Mouse (Mus musculus) heart, adult 2 months (tissue): ENCODE data around the gene Pias4. TPM values are rescaled to one million over a fixed set of nuclear protein-coding genes. Genes with fewer than 3 reads are reported as not detected.
A peak's percentile ranks its signal among the peaks of the same experiment; 100 is the strongest.

Source experiments
- DNase-seq, 2 experiments: peaks; one replicate each; pipeline ENCODE4 v3.0.0; 2021
- H3K27ac ChIP-seq: fragments of 200-600 bp; 2 replicates; pipeline ENCODE4 v1.8.1; 2022
- H3K27me3 ChIP-seq: fragments of 200-500 bp; 2 replicates; pipeline ENCODE4 v1.6.1; 2012; ENCODE audit warnings: mild to moderate bottlenecking, low read length, inconsistent platforms, mixed read lengths; ENCODE audit not compliant: control insufficient read depth, insufficient read depth
- H3K36me3 ChIP-seq: fragments of 200-500 bp; 2 replicates; pipeline ENCODE4 v1.6.1; 2012; ENCODE audit warnings: low read length, inconsistent platforms; ENCODE audit not compliant: control insufficient read depth, insufficient read depth
- H3K4me1 ChIP-seq: fragments of 200-500 bp; 2 replicates; pipeline ENCODE4 v1.6.1; 2011; ENCODE audit warnings: low read length; ENCODE audit not compliant: control insufficient read depth, insufficient read depth
- H3K4me3 ChIP-seq: fragments of 200-600 bp; 2 replicates; pipeline ENCODE4 v1.8.1; 2022
- H3K79me2 ChIP-seq: fragments of 200-500 bp; replicated peaks from 2 replicates; pipeline ENCODE4 v1.6.1; 2012; ENCODE audit warnings: mild to moderate bottlenecking, inconsistent platforms, low read length, moderate library complexity, mixed read lengths; ENCODE audit not compliant: control insufficient read depth, insufficient read depth
- H3K9ac ChIP-seq: fragments of 200-500 bp; 2 replicates; pipeline ENCODE4 v1.6.1; 2012; ENCODE audit warnings: low read depth, mild to moderate bottlenecking, control low read depth, inconsistent platforms, low read length, mixed read lengths
- CTCF ChIP-seq: fragments of 200-600 bp; IDR thresholded peaks from 2 replicates; pipeline ENCODE4 v1.8.1; 2022; ENCODE audit warnings: antibody characterized with exemption, mild to moderate bottlenecking, moderate library complexity
- EP300 ChIP-seq: fragments of 200-500 bp; IDR thresholded peaks from 2 replicates; pipeline ENCODE4 v1.6.1; 2011; ENCODE audit warnings: low read depth, low read length, control low read depth; ENCODE audit not compliant: insufficient read depth
- POLR2A ChIP-seq: fragments of 200-500 bp; IDR thresholded peaks from 2 replicates; pipeline ENCODE4 v1.6.1; 2011; ENCODE audit warnings: mild to moderate bottlenecking, low read depth, low read length, control low read depth; ENCODE audit not compliant: insufficient read depth
- WGBS: fragments of 180-500 bp; shearing (Covaris S2); methylation state at CpG from one replicate; pipeline ENCODE4 v1.1.7; 2018; 5-methylcytosine and 5-hydroxymethylcytosine counted together
- intact Hi-C: fragments of 180-260 bp; cut with DNase I; formaldehyde crosslinking; loops from one replicate; pipeline ENCODE4 v1.15.1; 2025
- polyA plus RNA-seq: library from polyadenylated mRNA; depleted of rRNA; stranded (reverse); fragments of >200 nt; gene quantifications from 2 replicates; pipeline ENCODE4 v1.2.3, GENCODE M21; 2012
- total RNA-seq, 2 experiments: library from RNA; stranded (reverse); gene quantifications; 2 replicates each; pipeline ENCODE4 v1.2.3; 2021

Pias4 gene
- total and polyA plus RNA-seq, 3 experiments: 14.1 to 22.3 (median 16.5) TPM

GRCm38 (mm10) chr10:81123500-81123899, 44.2 kb downstream of the Pias4 start:
- Histone ChIP-seq H3K4me1 (no peaks in the 10 kb centered on the region), H3K36me3 (no peaks in the 10 kb centered on the region)
- 69% methylated on average over 11 of the region's 11 CpGs for WGBS

GRCm38 (mm10) chr10:81122889-81123288, 44.8 kb downstream of the Pias4 start:
- TF ChIP-seq POLR2A (no peak), CTCF (no peak), EP300 (no peak)
- Histone ChIP-seq H3K27ac (no peak overlapping the region), H3K4me3 (no peak overlapping the region), H3K79me2 (no peaks in the 10 kb centered on the region), H3K27me3 (no peaks in the 10 kb centered on the region), H3K36me3 (no peaks in the 10 kb centered on the region), H3K9ac (no peak overlapping the region), H3K4me1 (no peaks in the 10 kb centered on the region)
- 53% methylated on average over 2 of the region's 2 CpGs for WGBS
- DNase-seq: no peak
- intact Hi-C loops: no loop called here

More at GRCm38 (mm10) chr10:81123500-81123899, 44.2 kb downstream of the Pias4 start:
- H3K27ac ChIP-seq: no peak overlapping the region
- H3K9ac ChIP-seq: no peak overlapping the region
- no peak for DNase-seq
- no peaks in the 10 kb centered on the region for H3K27me3 ChIP-seq
- no peaks in the 10 kb centered on the region for H3K79me2 ChIP-seq
- intact Hi-C loops: no loop called here
- TF ChIP-seq CTCF (no peak), EP300 (no peak), POLR2A (no peak)
- H3K4me3 ChIP-seq: no peak overlapping the region

GRCm38 (mm10) chr10:81120650-81121049, 47.1 kb downstream of the Pias4 start:
- no peak for TF ChIP-seq CTCF
- no peak for TF ChIP-seq EP300
- no peak for TF ChIP-seq POLR2A
- intact Hi-C loops: loop anchor here (1.0 kb wide), 1 partner anchor 11 kb away; no protein-coding TSS in a partner anchor
- Histone ChIP-seq H3K27me3 (no peaks in the 10 kb centered on the region), H3K36me3 (no peaks in the 10 kb centered on the region), H3K9ac (no peak overlapping the region), H3K4me3 (no peak overlapping the region), H3K27ac (no peak overlapping the region), H3K4me1 (no peaks in the 10 kb centered on the region), H3K79me2 (no peaks in the 10 kb centered on the region)
- no peak for DNase-seq
- WGBS: 76% methylated on average over 7 of the region's 7 CpGs

GRCm38 (mm10) chr10:81119625-81120024, 48.1 kb downstream of the Pias4 start:
- no peaks in the 10 kb centered on the region for H3K36me3 ChIP-seq
- DNase-seq: no peak
- H3K27me3 ChIP-seq: no peaks in the 10 kb centered on the region
- H3K9ac ChIP-seq: no peak overlapping the region
- no peak overlapping the region for H3K4me3 ChIP-seq
- H3K79me2 ChIP-seq: no peaks in the 10 kb centered on the region
- TF ChIP-seq POLR2A: no peak
- intact Hi-C loops: loop anchor here (1.0 kb wide), 1 partner anchor 10 kb away; no protein-coding TSS in a partner anchor
- H3K4me1 ChIP-seq: no peaks in the 10 kb centered on the region
- no peak overlapping the region for H3K27ac ChIP-seq
- 91% methylated on average over 10 of the region's 10 CpGs for WGBS

- intact Hi-C loops: no loop called here
- H3K9ac ChIP-seq: no peak overlapping the region
- no peaks in the 10 kb centered on the region for H3K4me1 ChIP-seq
- H3K36me3 ChIP-seq: no peaks in the 10 kb centered on the region
- no peak for DNase-seq
- WGBS: 90% methylated on average over 6 of the region's 6 CpGs
- no peak overlapping the region for H3K27ac ChIP-seq
- 0 out of 2 replicates have a peak, but pooled peaks cover 2% of the 10 kb centered on the region for H3K79me2 ChIP-seq
- no peaks in the 10 kb centered on the region for H3K27me3 ChIP-seq
- no peak overlapping the region for H3K4me3 ChIP-seq
- TF ChIP-seq EP300: no peak
- no peak for TF ChIP-seq CTCF
- TF ChIP-seq POLR2A: no peak
Measured at GRCm38 (mm10) chr10:81112946-81113345, 54.8 kb downstream of the Pias4 start.

- Histone ChIP-seq H3K36me3 (no peaks in the 10 kb centered on the region), H3K27ac (peak overlapping the region; percentile 99), H3K9ac (peak overlapping the region; percentile 89), H3K27me3 (no peaks in the 10 kb centered on the region), H3K79me2 (peaks cover 7% of the 10 kb centered on the region; the same call in 1 of the 2 replicates), H3K4me3 (peak overlapping the region; percentile 97), H3K4me1 (peaks cover 3% of the 10 kb centered on the region; the same call in 1 of the 2 replicates)
- peak; percentile 84 to 87 for DNase-seq
- TF ChIP-seq EP300 (no peak), CTCF (peak; percentile 35; the same call in 1 of the 2 replicates)
- intact Hi-C loops: no loop called here
- 1% methylated on average over 35 of the region's 35 CpGs for WGBS
Measured at GRCm38 (mm10) chr10:81106113-81106721, 61.5 kb downstream of the Pias4 start.
